Mouse (Mus musculus) forelimb bud, embryonic 11.5 days (tissue): ENCODE results near the gene Ndst4.

Experiments
- DNase-seq: peaks from one replicate; pipeline ENCODE4 v3.0.0-alpha.2; 2012; ENCODE audit warnings: low read depth, low spot score

Gene Ndst4

DNA sequence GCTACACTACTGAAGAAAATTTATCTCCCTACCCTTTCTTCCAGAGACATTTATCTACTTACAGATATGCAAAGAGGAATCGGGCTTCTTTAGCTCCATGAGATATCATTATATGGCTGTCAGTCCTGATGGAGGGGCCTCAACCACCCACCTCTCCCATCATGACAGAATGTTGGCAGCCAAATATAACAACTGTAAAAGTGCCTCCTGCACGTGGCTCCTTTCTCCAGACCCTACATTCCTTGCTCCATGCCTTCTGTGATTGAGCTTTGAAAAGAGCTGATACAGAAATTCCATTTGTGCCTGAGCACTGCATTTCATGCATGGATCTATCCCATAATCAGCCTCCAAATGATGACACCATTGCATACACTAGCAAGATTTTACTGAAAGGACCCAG lies 331.1 kb downstream of the Ndst4 start:
- no peak for DNase-seq

DNA sequence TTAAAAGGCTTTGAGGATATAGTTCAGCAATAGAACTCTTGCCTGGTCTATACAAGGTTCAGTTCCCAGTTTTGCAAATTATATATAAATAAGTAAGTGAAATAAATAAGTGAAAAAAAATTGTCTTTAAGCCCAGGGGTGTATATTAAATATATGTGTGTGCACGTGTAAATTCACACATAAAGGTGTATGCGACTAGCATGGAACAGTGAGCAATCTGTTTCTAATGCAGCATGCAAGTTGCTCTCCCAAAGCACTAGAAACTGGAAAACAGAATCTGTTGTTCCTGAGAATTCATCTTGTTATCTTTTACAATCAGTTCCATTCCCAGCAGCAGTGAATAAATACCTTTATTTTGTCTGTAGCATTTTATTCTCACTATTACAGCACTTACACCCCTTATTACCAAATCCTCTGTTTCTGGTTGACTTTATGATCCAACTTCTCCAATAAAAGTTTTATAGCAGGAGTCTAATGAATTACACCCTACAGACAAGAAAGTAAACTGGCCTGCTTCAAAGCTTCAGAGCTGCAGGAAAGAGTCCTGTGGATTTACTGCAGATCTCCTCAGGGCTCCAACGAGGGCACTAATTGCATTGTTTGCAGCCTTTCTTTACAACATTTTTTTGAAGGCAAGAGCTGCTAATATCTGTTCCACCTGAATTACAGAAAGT lies 340.7 kb downstream of the Ndst4 start:
- peak; percentile 77 for DNase-seq

DNA sequence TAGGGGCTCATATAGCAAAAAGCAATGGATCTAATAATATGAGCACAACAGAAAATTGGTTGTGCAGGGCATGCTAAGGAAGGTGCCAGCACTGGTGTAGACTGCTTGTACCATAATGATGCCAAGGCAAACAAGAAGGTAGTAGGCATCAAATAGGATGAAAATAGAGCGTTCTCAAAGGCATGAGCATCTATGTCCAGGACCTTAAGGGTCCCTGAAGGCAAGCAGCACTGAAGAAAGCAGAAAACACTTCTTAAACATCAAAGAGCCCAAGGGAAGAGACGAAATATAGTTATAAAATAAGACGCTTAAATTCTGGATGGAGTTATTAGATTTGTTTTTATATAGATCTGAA lies 341.2 kb downstream of the Ndst4 start:
- DNase-seq = no peak

DNA sequence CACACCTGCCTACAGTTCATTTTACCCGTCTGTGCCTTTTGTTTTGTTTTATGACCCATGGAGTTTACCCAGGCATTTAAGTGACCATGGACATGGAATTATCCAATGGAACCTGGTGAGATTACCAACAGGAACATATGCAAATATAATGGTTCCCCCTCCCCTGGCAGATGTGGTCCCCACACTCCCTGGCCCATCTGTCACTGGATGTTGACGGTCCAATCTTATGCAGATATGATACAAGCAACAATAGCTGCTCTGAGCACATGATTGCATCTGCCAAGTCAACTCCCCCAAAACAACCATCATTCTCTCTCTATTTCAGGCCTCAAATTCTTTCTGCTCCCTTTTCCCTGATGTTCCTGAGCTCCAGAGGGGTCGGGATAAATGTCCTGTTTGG lies 342.5 kb downstream of the Ndst4 start:
- DNase-seq = no peak

DNA sequence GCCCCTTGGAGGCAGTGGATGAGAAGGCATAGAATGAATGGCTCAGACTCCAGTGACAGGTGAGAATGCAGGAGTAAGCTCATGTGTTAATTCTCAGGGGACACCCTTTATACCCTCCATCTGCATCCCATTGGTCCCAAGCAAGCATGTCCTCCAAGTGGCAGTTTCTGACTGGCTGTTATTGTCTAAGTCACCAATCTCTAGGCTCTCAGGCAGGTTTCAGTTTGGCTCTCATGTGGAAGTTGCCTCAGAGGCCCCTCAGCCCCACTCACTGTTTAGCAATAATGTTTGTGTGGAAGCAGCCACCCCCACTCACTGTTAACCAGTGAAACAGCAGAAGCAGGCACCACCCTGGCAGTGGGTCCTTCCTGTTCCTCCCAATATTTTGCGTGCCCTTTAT lies 353.0 kb downstream of the Ndst4 start:
- DNase-seq = peak; percentile 50

DNA sequence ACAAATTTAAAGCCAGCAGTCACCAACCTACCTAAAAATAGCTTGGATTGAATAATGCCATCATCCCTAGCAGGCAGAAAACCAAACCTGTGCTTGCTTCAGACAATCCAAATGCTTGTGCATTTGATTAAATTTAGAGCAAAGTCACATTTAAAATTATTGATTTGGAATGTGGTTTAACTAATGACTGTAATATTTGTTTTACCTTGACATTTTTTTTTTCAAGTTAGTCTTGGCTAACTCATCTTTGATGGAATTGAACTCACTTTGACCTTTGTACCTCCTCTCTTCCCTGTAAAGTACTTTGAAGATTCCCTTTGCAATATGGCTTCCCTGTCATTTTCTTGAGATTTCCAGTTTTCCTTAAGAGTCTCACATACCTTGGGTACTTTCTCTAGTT lies 356.8 kb downstream of the Ndst4 start:
- no peak for DNase-seq
